Mouse (Mus musculus) testis, adult 2 months (tissue): Measurements from ENCODE around the gene Hes3. TPM values are rescaled to one million over a fixed set of nuclear protein-coding genes. Genes with fewer than 3 reads are reported as not detected.

Source experiments
- H3K27ac ChIP-seq: fragments of 200-500 bp; 2 replicates; pipeline ENCODE4 v1.5.1; 2012; ENCODE audit warnings: low read depth, low read length; ENCODE audit not compliant: control insufficient read depth, insufficient read depth
- H3K27me3 ChIP-seq: fragments of 200-500 bp; 2 replicates; pipeline ENCODE4 v1.6.1; 2012; ENCODE audit warnings: mild to moderate bottlenecking, low read length, moderate library complexity; ENCODE audit not compliant: control insufficient read depth, insufficient read depth
- H3K36me3 ChIP-seq: fragments of 200-500 bp; 2 replicates; pipeline ENCODE4 v1.6.1; 2012; ENCODE audit warnings: mild to moderate bottlenecking, low read length; ENCODE audit not compliant: control insufficient read depth, insufficient read depth
- H3K4me1 ChIP-seq: fragments of 200-500 bp; 2 replicates; pipeline ENCODE4 v1.6.1; 2012; ENCODE audit warnings: low read length; ENCODE audit not compliant: control insufficient read depth, insufficient read depth
- H3K4me3 ChIP-seq: fragments of 200-500 bp; 2 replicates; pipeline ENCODE4 v1.5.1; 2012; ENCODE audit warnings: low read depth, mild to moderate bottlenecking, low read length, moderate library complexity, mixed read lengths; ENCODE audit not compliant: control insufficient read depth
- CTCF ChIP-seq: fragments of 200-500 bp; IDR thresholded peaks from 2 replicates; pipeline ENCODE4 v1.5.1; 2012; ENCODE audit warnings: low read depth, mild to moderate bottlenecking, inconsistent platforms, low read length, moderate library complexity; ENCODE audit not compliant: control insufficient read depth, insufficient read depth, insufficient replicate concordance
- POLR2A ChIP-seq: fragments of 200-500 bp; IDR thresholded peaks from 2 replicates; pipeline ENCODE4 v1.6.1; 2012; ENCODE audit warnings: low read depth, mild to moderate bottlenecking, inconsistent platforms, low read length, moderate library complexity; ENCODE audit not compliant: control insufficient read depth
- polyA plus RNA-seq: library from polyadenylated mRNA; depleted of rRNA; stranded (reverse); fragments of >200 nt; gene quantifications from 2 replicates; pipeline ENCODE4 v1.2.3, GENCODE M21; 2012

Hes3 gene
- polyA plus RNA-seq, 1 experiment = 1.5 TPM

DNA sequence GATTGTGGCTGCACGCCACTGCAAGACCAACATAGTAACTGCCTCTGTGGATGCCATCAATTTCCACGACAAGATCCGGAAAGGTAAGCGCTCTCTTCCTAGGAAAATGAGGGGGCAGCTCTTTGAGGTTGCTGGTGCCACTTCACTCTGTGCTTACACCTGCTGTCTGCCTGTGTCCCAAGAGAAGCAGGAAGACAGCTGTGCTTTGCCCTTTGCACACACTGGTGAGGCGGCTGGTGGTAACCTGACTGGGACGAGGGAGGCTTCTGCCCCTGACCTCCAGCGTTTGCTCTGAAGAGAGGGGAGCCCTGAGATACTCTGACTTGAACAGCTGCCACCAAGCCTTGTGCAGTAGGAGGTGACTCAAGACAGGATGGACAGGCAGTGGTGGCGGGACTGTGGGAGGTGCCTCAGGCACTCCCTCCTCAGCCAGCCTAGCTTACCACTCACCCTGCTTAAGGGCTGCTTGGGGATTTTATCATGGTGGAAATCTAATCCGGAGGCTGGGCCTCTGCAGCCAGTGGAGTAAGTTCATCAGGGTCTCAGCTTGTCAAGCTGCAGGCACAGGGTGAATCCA is 38.2 kb downstream of the Hes3 start:
- H3K4me1 ChIP-seq = no peaks in the 10 kb centered on the region; the same call in 1 of the 2 replicates
- H3K27ac ChIP-seq = no peak overlapping the region
- no peaks in the 10 kb centered on the region for H3K27me3 ChIP-seq
- H3K4me3 ChIP-seq = no peak overlapping the region
- TF ChIP-seq CTCF (no peak), POLR2A (no peak)
- peaks cover 3% of the 10 kb centered on the region for H3K36me3 ChIP-seq

DNA sequence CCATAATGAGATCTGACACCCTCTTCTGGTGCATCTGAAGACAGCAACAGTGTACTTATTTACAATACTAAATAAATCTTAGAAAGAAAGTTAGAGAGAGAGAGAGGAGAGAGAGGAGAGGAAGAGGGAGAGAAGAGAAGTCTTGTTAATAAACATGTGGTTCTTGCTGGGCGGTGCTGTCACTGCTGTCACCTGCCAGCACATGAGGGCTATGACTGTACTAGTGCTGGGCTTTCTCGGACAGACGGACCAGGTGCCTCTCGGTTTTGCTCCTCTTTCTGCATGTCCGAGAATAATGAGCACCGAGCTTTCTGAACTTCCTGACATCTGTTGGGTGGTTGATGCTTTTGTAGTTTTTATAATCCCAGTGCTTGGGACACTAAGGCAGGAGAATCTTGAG is 40.8 kb downstream of the Hes3 start:
- H3K27me3 ChIP-seq = no peaks in the 10 kb centered on the region
- H3K4me1 ChIP-seq = no peaks in the 10 kb centered on the region
- peaks cover 3% of the 10 kb centered on the region for H3K36me3 ChIP-seq
- TF ChIP-seq POLR2A (no peak), CTCF (no peak)
- H3K4me3 ChIP-seq = no peak overlapping the region
- H3K27ac ChIP-seq = no peak overlapping the region

GRCm38 (mm10) chr4:152247195-152247594 is 44.3 kb downstream of the Hes3 start:
- H3K27ac ChIP-seq = no peak overlapping the region

GRCm38 (mm10) chr4:152246011-152246410 is 45.5 kb downstream of the Hes3 start:
- H3K4me3 ChIP-seq = no peak overlapping the region
- no peaks in the 10 kb centered on the region for H3K27me3 ChIP-seq
- H3K4me1 ChIP-seq = no peaks in the 10 kb centered on the region
- TF ChIP-seq CTCF = no peak
- TF ChIP-seq POLR2A = no peak
- no peak overlapping the region for H3K27ac ChIP-seq
- no peaks in the 10 kb centered on the region for H3K36me3 ChIP-seq

More at GRCm38 (mm10) chr4:152247195-152247594, 44.3 kb downstream of the Hes3 start:
- Histone ChIP-seq H3K36me3 (0 out of 2 replicates have a peak, but pooled peaks cover 1% of the 10 kb centered on the region), H3K27me3 (no peaks in the 10 kb centered on the region), H3K4me3 (no peak overlapping the region), H3K4me1 (no peaks in the 10 kb centered on the region)
- no peak for TF ChIP-seq POLR2A
- no peak for TF ChIP-seq CTCF

- no peak overlapping the region for H3K4me3 ChIP-seq
- TF ChIP-seq CTCF (no peak), POLR2A (no peak)
- H3K27ac ChIP-seq = no peak overlapping the region
- no peaks in the 10 kb centered on the region for H3K27me3 ChIP-seq
- H3K36me3 ChIP-seq = no peaks in the 10 kb centered on the region
- H3K4me1 ChIP-seq = no peaks in the 10 kb centered on the region
These were observed 46.6 kb downstream of the Hes3 start for GRCm38 (mm10) chr4:152244545-152245522.

DNA sequence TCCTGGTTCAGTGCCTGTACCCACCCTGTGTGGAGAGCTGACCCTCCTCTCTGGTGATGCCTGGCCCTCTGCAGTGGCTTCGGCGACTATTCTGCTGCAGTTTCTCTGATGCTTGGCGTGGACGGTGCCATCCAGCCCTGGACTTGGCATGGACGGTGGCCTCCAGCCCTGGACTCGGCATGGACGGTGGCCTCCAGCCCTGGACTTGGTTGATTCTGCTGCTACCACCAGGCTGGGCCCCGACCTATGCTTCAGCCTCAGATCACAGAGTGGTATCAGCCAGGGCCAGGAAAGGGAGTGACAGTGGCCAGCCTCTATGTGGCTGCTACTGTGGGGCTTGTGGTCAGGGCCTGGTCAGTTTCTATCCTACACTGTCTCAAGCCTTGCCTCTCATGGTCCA is 47.5 kb downstream of the Hes3 start:
- Histone ChIP-seq H3K4me3 (no peak overlapping the region), H3K27ac (no peak overlapping the region), H3K4me1 (no peaks in the 10 kb centered on the region), H3K27me3 (no peaks in the 10 kb centered on the region), H3K36me3 (no peaks in the 10 kb centered on the region)
- TF ChIP-seq CTCF = no peak
- TF ChIP-seq POLR2A = no peak

GRCm38 (mm10) chr4:152243241-152243891 is 48.1 kb downstream of the Hes3 start:
- Histone ChIP-seq H3K4me3 (no peak overlapping the region), H3K4me1 (no peaks in the 10 kb centered on the region), H3K36me3 (no peaks in the 10 kb centered on the region), H3K27me3 (no peaks in the 10 kb centered on the region), H3K27ac (no peak overlapping the region)
- no peak for TF ChIP-seq POLR2A
- no peak for TF ChIP-seq CTCF
